Mouse (Mus musculus) olfactory bulb, adult 2 months (tissue): Measurements from ENCODE around the gene Immt.

Source experiments
- CTCF ChIP-seq: fragments of 200-500 bp; IDR thresholded peaks from 2 replicates; pipeline ENCODE4 v1.5.1; 2012; ENCODE audit warnings: low read depth, mild to moderate bottlenecking, low read length, moderate library complexity; ENCODE audit not compliant: insufficient read depth
- POLR2A ChIP-seq: fragments of 200-500 bp; IDR thresholded peaks from 2 replicates; pipeline ENCODE4 v1.6.1; 2012; ENCODE audit warnings: mild to moderate bottlenecking, low read depth, low read length, moderate library complexity; ENCODE audit not compliant: insufficient read depth

- TF ChIP-seq POLR2A, result 0 out of 2 replicates have a peak, but pooled peaks have one; percentile 22
- no peak for TF ChIP-seq CTCF
These were observed 440 bp downstream of the Immt start for GRCm38 (mm10) chr6:71831581-71831960.
